Mouse (Mus musculus) midbrain, embryonic 16.5 days (tissue): ENCODE results near the gene P2rx5. TPM values are rescaled to one million over a fixed set of nuclear protein-coding genes. Genes with fewer than 3 reads are reported as not detected.

Source experiments
- polyA plus RNA-seq: library from polyadenylated mRNA; unstranded; fragments of >200 nt; fragmentation: Nextera tagmentation; extraction: Ambion mirVana; gene quantifications from 2 replicates; pipeline ENCODE4 v1.2.1, GENCODE M21; 2015

Gene P2rx5
- polyA plus RNA-seq, 1 experiment from 2014 or later, result 0.29 TPM

Other genes with a start within 250 kb of the P2rx5 start
- 1.2 and 1.7 TPM in 2 replicates for gene Atp2a3, start 199.3 kb upstream of the P2rx5 start, polyA plus RNA-seq
- gene P2rx1, start 161.3 kb upstream of the P2rx5 start, polyA plus RNA-seq, result 0.30 and 0.48 TPM in 2 replicates
- gene Camkk1, start 141.4 kb upstream of the P2rx5 start, polyA plus RNA-seq, result 31.9 and 33.6 TPM in 2 replicates
- 9.8 and 12.1 TPM in 2 replicates for gene Ncbp3, start 112.6 kb upstream of the P2rx5 start, polyA plus RNA-seq
- 0.24 and 0.25 TPM in 2 replicates for gene Itgae, start 69.8 kb upstream of the P2rx5 start, polyA plus RNA-seq
- 1.6 and 2.1 TPM in 2 replicates for gene Haspin, start 22.1 kb upstream of the P2rx5 start, polyA plus RNA-seq
- gene Emc6, start 16.6 kb downstream of the P2rx5 start, polyA plus RNA-seq, result 127 and 133 TPM in 2 replicates
- 132 and 145 TPM in 2 replicates for gene Tax1bp3, start 16.7 kb downstream of the P2rx5 start, polyA plus RNA-seq
- 18.6 and 20.1 TPM in 2 replicates for gene Ctns, start 38.6 kb downstream of the P2rx5 start, polyA plus RNA-seq
- 2.1 and 2.4 TPM in 2 replicates for gene Shpk, start 39.0 kb downstream of the P2rx5 start, polyA plus RNA-seq
- 0.20 and 0.38 TPM in 2 replicates for gene Trpv1, start 73.9 kb downstream of the P2rx5 start, polyA plus RNA-seq
- gene Trpv3, start 107.0 kb downstream of the P2rx5 start, polyA plus RNA-seq, result 0.19 and 0.31 TPM in 2 replicates
- gene Aspa, start 169.2 kb downstream of the P2rx5 start, polyA plus RNA-seq, result 0.67 and 1.8 TPM in 2 replicates
- gene Gm49340, start 169.3 kb downstream of the P2rx5 start, polyA plus RNA-seq, result not detected in 2 replicates
- 0.29 TPM in 1 of 2 replicates, not detected in the other for gene Spata22, start 169.3 kb downstream of the P2rx5 start, polyA plus RNA-seq
- gene Olfr20, start 190.4 kb downstream of the P2rx5 start, polyA plus RNA-seq, result not detected in 2 replicates
- gene Olfr376, start 210.8 kb downstream of the P2rx5 start, polyA plus RNA-seq, result not detected in 2 replicates
- gene Olfr1, start 239.2 kb downstream of the P2rx5 start, polyA plus RNA-seq, result not detected in 2 replicates